Comparison of ENCODE assay signal across 1 mouse cellular context in genomic region chr13:56178416-56179035, GRCm38 (mm10).
A peak's percentile ranks its signal among the peaks of the same experiment; 100 is the strongest.
TF ChIP-seq lines count a peak whose summit lies in the region.

Gene Tifab (minus strand): TSS chr13:56178885.

TF ChIP-seq in CH12.LX, 34 proteins besides CTCF, POLR2A, EP300 and RAD21 (continued from another document):
- TF ChIP-seq E2F4 (IDR thresholded peaks at IDR 0.05; ENCODE audit: insufficient replicate concordance, low read depth, low read length) (no peak), MYC (IDR thresholded peaks at IDR 0.05; ENCODE audit: low read depth, low read length) (peak; percentile 52; the same call in 1 of the 2 replicates), UBTF (IDR thresholded peaks at IDR 0.05; ENCODE audit: low read depth, low read length) (peak; percentile 46; the same call in 1 of the 2 replicates), MAZ (IDR thresholded peaks at IDR 0.05; ENCODE audit: low read depth, low read length) (0 out of 2 replicates have a peak, but pooled peaks have one; percentile 47), MXI1 (IDR thresholded peaks at IDR 0.05; ENCODE audit: low read depth, low read length) (peak; percentile 72; the same call in 1 of the 2 replicates), POLR2AphosphoS2 (IDR thresholded peaks at IDR 0.05; ENCODE audit: low read depth, low read length) (no peak), SIN3A (IDR thresholded peaks at IDR 0.05; ENCODE audit: low read length) (peak; percentile 72), ZKSCAN1 (IDR thresholded peaks at IDR 0.05; ENCODE audit: borderline replicate concordance, low read depth, low read length) (no peak), ZC3H11A (IDR thresholded peaks at IDR 0.05; ENCODE audit: low read depth, low read length) (no peak), PAX5 (IDR thresholded peaks at IDR 0.05; ENCODE audit: low read length) (no peak), MAFK (IDR thresholded peaks at IDR 0.05; ENCODE audit: insufficient replicate concordance, low read length) (no peak), CHD1 (IDR thresholded peaks at IDR 0.05; ENCODE audit: low read depth, low read length) (peak; percentile 30; the same call in 1 of the 2 replicates), MAX (IDR thresholded peaks at IDR 0.05; ENCODE audit: low read length) (peak; percentile 67; the same call in 1 of the 2 replicates)
